Comparison of ENCODE assay signal across 23 mouse cellular contexts in the genomic region with DNA sequence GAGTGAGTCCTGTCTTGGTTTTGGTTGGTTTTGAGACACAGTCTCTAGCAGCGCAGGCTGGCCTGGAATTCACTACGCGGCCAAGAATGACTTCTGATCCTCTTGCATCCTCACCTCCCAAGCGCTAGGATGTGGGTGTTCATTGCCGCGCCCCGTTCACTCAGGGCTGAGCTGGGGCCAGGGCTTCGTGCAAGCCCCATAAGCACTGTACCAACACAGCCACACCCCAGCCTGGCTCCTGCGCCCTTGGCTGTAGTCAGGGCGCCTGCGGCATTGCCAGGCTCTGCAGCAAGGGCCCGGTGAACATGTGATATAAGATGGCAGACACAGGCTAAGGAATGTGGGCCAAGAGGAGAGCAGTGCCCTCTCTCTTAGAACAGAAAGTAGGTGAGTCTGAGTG. TPM values are rescaled to one million over a fixed set of nuclear protein-coding genes. Genes with fewer than 3 reads are reported as not detected.
DNase-seq lines count a peak whose midpoint lies in the region; ATAC-seq and TF ChIP-seq lines count a peak whose summit lies in the region.
"Had no signal": no experiment of that assay in that cellular context is flagged by ENCODE, and none has a peak within 500 bp of the region (broad histone marks: within the 10 kb centered on the region; RNA-seq: fewer than 3 reads in every experiment).

No protein-coding gene starts in this region.

- TF ChIP-seq EP300 in lung, postnatal 0 days (IDR thresholded peaks at IDR 0.05) = no peak
- no peak for TF ChIP-seq EP300 in stomach, postnatal 0 days (optimal IDR thresholded peaks at IDR 0.05)

- peaks cover 2% of the 10 kb centered on the region; the same call in 1 of the 2 replicates for H3K4me1 ChIP-seq in heart, embryonic 11.5 days (ENCODE audit: control insufficient read depth, insufficient read depth, low read length)
- no peaks in the 10 kb centered on the region for H3K4me1 ChIP-seq in lung, postnatal 0 days (ENCODE audit: insufficient read depth, low read depth, low read length)
- no peaks in the 10 kb centered on the region for H3K4me1 ChIP-seq in intestine, embryonic 16.5 days (ENCODE audit: control insufficient read depth, insufficient read depth, low read length)
- no peaks in the 10 kb centered on the region for H3K4me1 ChIP-seq in stomach, postnatal 0 days (replicated peaks; ENCODE audit: control insufficient read depth, insufficient read depth)
- H3K4me1 ChIP-seq: embryonic facial prominence, embryonic 13.5 days; embryonic facial prominence, embryonic 15.5 days; forebrain, embryonic 13.5 days; forebrain, embryonic 15.5 days had no signal

- DNase-seq in heart, adult 9 months (ENCODE audit: low spot score in 2 of 2) = no peak
- no peak for DNase-seq in lung, postnatal 0 days (ENCODE audit: low spot score)
- DNase-seq in lung, adult 18-20 months = no peak
- DNase-seq in stomach, postnatal 0 days (ENCODE audit: low spot score) = peak; percentile 52
- no peak for DNase-seq in cerebellum, postnatal 36 days
- DNase-seq: adrenal gland, adult 8-10 months; adrenal gland, postnatal 14 days; adrenal gland, postnatal 36 days; B cell, adult 2 months; cerebellum, adult 9-10 months; embryo, embryonic 11 days had no signal

- no peak overlapping the region for H3K4me3 ChIP-seq in heart, embryonic 11.5 days (ENCODE audit: low read depth, low read length)
- H3K4me3 ChIP-seq in lung, postnatal 0 days (ENCODE audit: low read depth, low read length) = no peak overlapping the region
- H3K4me3 ChIP-seq in intestine, embryonic 16.5 days (ENCODE audit: low read length) = no peak overlapping the region
- H3K4me3 ChIP-seq in stomach, postnatal 0 days (ENCODE audit: low read depth, low read length) = no peak overlapping the region
- H3K4me3 ChIP-seq: embryonic facial prominence, embryonic 13.5 days; embryonic facial prominence, embryonic 15.5 days; erythroblast, embryonic 14.5 days; forebrain, embryonic 13.5 days; forebrain, embryonic 15.5 days had no signal

- H3K4me2 ChIP-seq in heart, embryonic 11.5 days = no peak overlapping the region
- H3K4me2 ChIP-seq in lung, postnatal 0 days (replicated peaks; ENCODE audit: low read depth, low read length) = no peak overlapping the region
- no peak overlapping the region for H3K4me2 ChIP-seq in intestine, embryonic 16.5 days (ENCODE audit: low read depth, low read length)
- no peak overlapping the region for H3K4me2 ChIP-seq in stomach, postnatal 0 days (replicated peaks; ENCODE audit: low read depth)
- H3K4me2 ChIP-seq: embryonic facial prominence, embryonic 13.5 days; embryonic facial prominence, embryonic 15.5 days; forebrain, embryonic 13.5 days; forebrain, embryonic 15.5 days had no signal

- no peaks in the 10 kb centered on the region; the same call in 1 of the 2 replicates for H3K27me3 ChIP-seq in heart, embryonic 11.5 days (ENCODE audit: control insufficient read depth, insufficient read depth, low read length)
- no peaks in the 10 kb centered on the region for H3K27me3 ChIP-seq in lung, postnatal 0 days (replicated peaks; ENCODE audit: insufficient read depth, low read length)
- no peaks in the 10 kb centered on the region for H3K27me3 ChIP-seq in intestine, embryonic 16.5 days (replicated peaks; ENCODE audit: control insufficient read depth, insufficient read depth, low read length)
- H3K27me3 ChIP-seq in stomach, postnatal 0 days (ENCODE audit: control insufficient read depth, insufficient read depth, low read length) = no peaks in the 10 kb centered on the region
- H3K27me3 ChIP-seq: CH12.LX; embryonic facial prominence, embryonic 13.5 days; embryonic facial prominence, embryonic 15.5 days; forebrain, embryonic 13.5 days; forebrain, embryonic 15.5 days; Patski had no signal

- 0 out of 2 replicates have a peak, but pooled peaks have one; percentile 20 for ATAC-seq in heart, embryonic 11.5 days (replicated peaks; ENCODE audit: insufficient number of reproducible peaks, low FRiP score, low TSS enrichment)
- peak; percentile 22; the same call in 1 of the 2 replicates for ATAC-seq in lung, postnatal 0 days
- 0 out of 2 replicates have a peak, but pooled peaks have one; percentile 32 for ATAC-seq in intestine, embryonic 16.5 days
- ATAC-seq in stomach, postnatal 0 days (ENCODE audit: low FRiP score, low TSS enrichment) = peak; percentile 72
- ATAC-seq: activated CD4-positive, CD25-positive, alpha-beta regulatory T cell, adult 4 months; CD4-positive, CD25-positive, alpha-beta regulatory T cell, adult 4 months; forebrain, embryonic 13.5 days; forebrain, embryonic 15.5 days had no signal

- H3K36me3 ChIP-seq in heart, embryonic 11.5 days (ENCODE audit: control insufficient read depth, insufficient read depth, low read length) = no peaks in the 10 kb centered on the region
- H3K36me3 ChIP-seq in lung, postnatal 0 days (ENCODE audit: insufficient read depth, low read length) = peaks cover 19% of the 10 kb centered on the region
- H3K36me3 ChIP-seq in intestine, embryonic 16.5 days (ENCODE audit: control insufficient read depth, insufficient read depth, low read length) = no peaks in the 10 kb centered on the region
- peaks cover 8% of the 10 kb centered on the region; the same call in 1 of the 2 replicates for H3K36me3 ChIP-seq in stomach, postnatal 0 days (ENCODE audit: control insufficient read depth, insufficient read depth, low read length)

- H3K9me3 ChIP-seq in heart, embryonic 11.5 days (replicated peaks; ENCODE audit: control insufficient read depth, low read length) = no peaks in the 10 kb centered on the region
- H3K9me3 ChIP-seq in lung, postnatal 0 days (ENCODE audit: low read length) = no peaks in the 10 kb centered on the region
- no peaks in the 10 kb centered on the region for H3K9me3 ChIP-seq in intestine, embryonic 16.5 days (ENCODE audit: control insufficient read depth, low read length)
- no peaks in the 10 kb centered on the region for H3K9me3 ChIP-seq in stomach, postnatal 0 days (ENCODE audit: control insufficient read depth, low read length)
- H3K9me3 ChIP-seq: embryonic facial prominence, embryonic 13.5 days; embryonic facial prominence, embryonic 15.5 days; forebrain, embryonic 13.5 days; forebrain, embryonic 15.5 days; G1E had no signal

- H3K9ac ChIP-seq in heart, embryonic 11.5 days (ENCODE audit: low read depth, low read length) = no peak overlapping the region
- H3K9ac ChIP-seq in lung, postnatal 0 days (replicated peaks; ENCODE audit: low read depth) = no peak overlapping the region
- H3K9ac ChIP-seq in intestine, embryonic 16.5 days (ENCODE audit: low read depth, low read length) = no peak overlapping the region
- H3K9ac ChIP-seq in stomach, postnatal 0 days (ENCODE audit: low read length) = no peak overlapping the region
- H3K9ac ChIP-seq: embryonic facial prominence, embryonic 13.5 days; embryonic facial prominence, embryonic 15.5 days; forebrain, embryonic 13.5 days; forebrain, embryonic 15.5 days had no signal

- no peak for TF ChIP-seq CTCF in lung, postnatal 0 days (IDR thresholded peaks at IDR 0.05)
- no peak for TF ChIP-seq CTCF in stomach, postnatal 0 days (IDR thresholded peaks at IDR 0.05; ENCODE audit: low read depth)

- H3K27ac ChIP-seq in heart, embryonic 11.5 days (ENCODE audit: low read depth, low read length) = no peak overlapping the region
- H3K27ac ChIP-seq in lung, postnatal 0 days (ENCODE audit: low read length) = no peak overlapping the region
- no peak overlapping the region for H3K27ac ChIP-seq in intestine, embryonic 16.5 days (ENCODE audit: low read length)
- no peak overlapping the region for H3K27ac ChIP-seq in stomach, postnatal 0 days (replicated peaks)
- H3K27ac ChIP-seq: embryonic facial prominence, embryonic 13.5 days; embryonic facial prominence, embryonic 15.5 days; forebrain, embryonic 13.5 days; forebrain, embryonic 15.5 days had no signal

- WGBS in heart, embryonic 11.5 days (ENCODE audit: insufficient replicate concordance) = 95% methylated on average over 12 of the region's 12 CpGs
- WGBS in lung, postnatal 0 days = 95% methylated on average over 12 of the region's 12 CpGs
- WGBS in intestine, embryonic 16.5 days = 88% methylated on average over 12 of the region's 12 CpGs
- WGBS in stomach, postnatal 0 days = 85% methylated on average over 12 of the region's 12 CpGs

RNA-seq across cellular contexts. Expression of a gene that starts 18.0 kb away (rescaled TPM):
- 571 and 603 TPM in 2 replicates for polyA plus RNA-seq in heart, embryonic 11.5 days (2014; fragmentation: Nextera tagmentation; extraction: Ambion mirVana)
- polyA plus RNA-seq in lung, postnatal 0 days (2015; fragmentation: Nextera tagmentation; extraction: Ambion mirVana) = 273 and 289 TPM in 2 replicates
- 636 and 699 TPM in 2 replicates for polyA plus RNA-seq in intestine, embryonic 16.5 days (2015; fragmentation: Nextera tagmentation; extraction: Ambion mirVana)
- 394 and 400 TPM in 2 replicates for polyA plus RNA-seq in stomach, postnatal 0 days (2015; fragmentation: Nextera tagmentation; extraction: Ambion mirVana)

RNA-seq across cellular contexts. Expression of a gene that starts 49.5 kb away (rescaled TPM):
- polyA plus RNA-seq in heart, embryonic 11.5 days (2014; fragmentation: Nextera tagmentation; extraction: Ambion mirVana) = 4.4 and 4.7 TPM in 2 replicates
- polyA plus RNA-seq in lung, postnatal 0 days (2015; fragmentation: Nextera tagmentation; extraction: Ambion mirVana) = 19.7 and 23.7 TPM in 2 replicates
- polyA plus RNA-seq in intestine, embryonic 16.5 days (2015; fragmentation: Nextera tagmentation; extraction: Ambion mirVana) = 15.4 and 18.6 TPM in 2 replicates
- 9.9 and 13.0 TPM in 2 replicates for polyA plus RNA-seq in stomach, postnatal 0 days (2015; fragmentation: Nextera tagmentation; extraction: Ambion mirVana)
- polyA plus RNA-seq: erythroblast, embryonic 14.5 days had no signal

Comparison
In these comparisons a context has a peak if more than half of its experiments do, and no peak if none do; other contexts are left out.
1. ATAC-seq: peak in every context shown above with its lines; median percentile 72 in stomach, postnatal 0 days; 32 in intestine, embryonic 16.5 days; 22 in lung, postnatal 0 days; 20 in heart, embryonic 11.5 days.